Mouse (Mus musculus) ES-Bruce4 (cell line): ENCODE measurements around the gene Pter. TPM values are rescaled to one million over a fixed set of nuclear protein-coding genes. Genes with fewer than 3 reads are reported as not detected.
A peak's percentile ranks its signal among the peaks of the same experiment; 100 is the strongest.

Experiments
- H3K27ac ChIP-seq: 2 replicates; pipeline ENCODE4 v1.5.1; 2012; ENCODE audit warnings: low read length, inconsistent platforms; ENCODE audit not compliant: insufficient read depth
- H3K27me3 ChIP-seq: 2 replicates; pipeline ENCODE4 v1.6.1; 2012; ENCODE audit warnings: mild to moderate bottlenecking, low read length, inconsistent platforms; ENCODE audit not compliant: control insufficient read depth, poor library complexity, insufficient read depth, severe bottlenecking
- H3K36me3 ChIP-seq: 2 replicates; pipeline ENCODE4 v1.6.1; 2012; ENCODE audit warnings: inconsistent platforms, mild to moderate bottlenecking, low read length, moderate library complexity; ENCODE audit not compliant: control insufficient read depth, poor library complexity, insufficient read depth, severe bottlenecking
- H3K4me1 ChIP-seq: one replicate; pipeline ENCODE4 v1.8.1; 2011; ENCODE audit warnings: low read length; ENCODE audit not compliant: control insufficient read depth, insufficient read depth
- H3K4me3 ChIP-seq: 2 replicates; pipeline ENCODE4 v1.5.1; 2011; ENCODE audit warnings: low read depth, mild to moderate bottlenecking, low read length
- H3K9ac ChIP-seq: 2 replicates; pipeline ENCODE4 v1.6.1; 2012; ENCODE audit warnings: low read depth, mild to moderate bottlenecking, inconsistent platforms; ENCODE audit not compliant: poor library complexity, severe bottlenecking
- H3K9me3 ChIP-seq: replicated peaks from 2 replicates; pipeline ENCODE4 v1.6.1; 2012; ENCODE audit warnings: mild to moderate bottlenecking, low read length, inconsistent platforms; ENCODE audit not compliant: control insufficient read depth, poor library complexity, insufficient read depth, severe bottlenecking
- CTCF ChIP-seq: IDR thresholded peaks from one replicate; pipeline ENCODE4 v1.8.1; 2011; ENCODE audit warnings: low read depth, low read length
- EP300 ChIP-seq: IDR thresholded peaks from 2 replicates; pipeline ENCODE4 v1.6.1; 2011; ENCODE audit warnings: low read depth, low read length; ENCODE audit not compliant: insufficient read depth
- POLR2A ChIP-seq: IDR thresholded peaks from one replicate; pipeline ENCODE4 v1.8.1; 2011; ENCODE audit warnings: low read length; ENCODE audit not compliant: insufficient read depth
- polyA plus RNA-seq: library from polyadenylated mRNA; stranded (reverse); fragments of >200 nt; gene quantifications from 2 replicates; pipeline ENCODE4 v1.2.4, GENCODE M21; 2011; ENCODE audit warnings: low read depth; ENCODE audit not compliant: missing spikeins, insufficient read depth, insufficient read length

The Pter gene
- polyA plus RNA-seq, 1 experiment, result 8.7 TPM

- no peak for TF ChIP-seq CTCF
- no peak for TF ChIP-seq POLR2A
- no peak for TF ChIP-seq EP300
- no peak overlapping the region for H3K9ac ChIP-seq
Measured at GRCm38 (mm10) chr2:12984901-12985732, 61.3 kb downstream of the Pter start.

GRCm38 (mm10) chr2:13000026-13000425 is 76.2 kb downstream of the Pter start:
- H3K27ac ChIP-seq, result no peak overlapping the region
- H3K4me1 ChIP-seq, result no peaks in the 10 kb centered on the region
- no peak overlapping the region for H3K9ac ChIP-seq
- H3K9me3 ChIP-seq, result no peaks in the 10 kb centered on the region
- no peaks in the 10 kb centered on the region for H3K36me3 ChIP-seq
- H3K27me3 ChIP-seq, result no peaks in the 10 kb centered on the region
- H3K4me3 ChIP-seq, result no peak overlapping the region
- TF ChIP-seq POLR2A (no peak), CTCF (no peak), EP300 (no peak)

More at GRCm38 (mm10) chr2:12984901-12985732, 61.3 kb downstream of the Pter start:
- no peak overlapping the region for H3K4me3 ChIP-seq
- H3K27me3 ChIP-seq, result no peaks in the 10 kb centered on the region; the same call in 1 of the 2 replicates
- H3K9me3 ChIP-seq, result no peaks in the 10 kb centered on the region
- no peaks in the 10 kb centered on the region for H3K4me1 ChIP-seq
- no peaks in the 10 kb centered on the region for H3K36me3 ChIP-seq
- H3K27ac ChIP-seq, result no peak overlapping the region

- Histone ChIP-seq H3K9me3 (no peaks in the 10 kb centered on the region), H3K27me3 (peaks cover 17% of the 10 kb centered on the region), H3K4me1 (no peaks in the 10 kb centered on the region), H3K27ac (no peak overlapping the region), H3K36me3 (no peaks in the 10 kb centered on the region), H3K9ac (no peak overlapping the region), H3K4me3 (no peak overlapping the region)
- TF ChIP-seq POLR2A, result no peak
- no peak for TF ChIP-seq CTCF
- no peak for TF ChIP-seq EP300
Measured at GRCm38 (mm10) chr2:13008433-13008832, 84.6 kb downstream of the Pter start.

GRCm38 (mm10) chr2:13009261-13009972 is 85.6 kb downstream of the Pter start:
- Histone ChIP-seq H3K9ac (no peak overlapping the region), H3K27me3 (peaks cover 17% of the 10 kb centered on the region)
- no peak for TF ChIP-seq POLR2A
- no peak for TF ChIP-seq EP300
- TF ChIP-seq CTCF, result no peak

GRCm38 (mm10) chr2:13010030-13010459 is 86.2 kb downstream of the Pter start:
- no peaks in the 10 kb centered on the region for H3K4me1 ChIP-seq
- H3K27me3 ChIP-seq, result peaks cover 17% of the 10 kb centered on the region
- peak overlapping the region; percentile 31 for H3K4me3 ChIP-seq
- no peaks in the 10 kb centered on the region for H3K9me3 ChIP-seq
- H3K27ac ChIP-seq, result no peak overlapping the region
- peak overlapping the region; percentile 44; the same call in 1 of the 2 replicates for H3K9ac ChIP-seq
- H3K36me3 ChIP-seq, result no peaks in the 10 kb centered on the region
- TF ChIP-seq POLR2A (no peak), EP300 (no peak), CTCF (no peak)

More at GRCm38 (mm10) chr2:13009261-13009972, 85.6 kb downstream of the Pter start:
- H3K4me3 ChIP-seq, result no peak overlapping the region
- no peaks in the 10 kb centered on the region for H3K4me1 ChIP-seq
- H3K27ac ChIP-seq, result no peak overlapping the region
- H3K36me3 ChIP-seq, result no peaks in the 10 kb centered on the region
- no peaks in the 10 kb centered on the region for H3K9me3 ChIP-seq
